In genomic region chr7:29906682-29907058, GRCm38 (mm10) we compare ENCODE assay signal across 9 mouse cellular contexts. TPM values are rescaled to one million over a fixed set of nuclear protein-coding genes. Genes with fewer than 3 reads are reported as not detected.
DNase-seq lines count a peak whose midpoint lies in the region; ATAC-seq lines count a peak whose summit lies in the region.
"Had no signal": no experiment of that assay in that cellular context is flagged by ENCODE, and none has a peak within 500 bp of the region (broad histone marks: within the 10 kb centered on the region; RNA-seq: fewer than 3 reads in every experiment).

No protein-coding gene starts in this region.

- WGBS in embryonic facial prominence, embryonic 11.5 days = 31% methylated on average over 8 of the region's 8 CpGs
- 21% methylated on average over 8 of the region's 8 CpGs for WGBS in intestine, embryonic 14.5 days
- 15% methylated on average over 8 of the region's 8 CpGs for WGBS in midbrain, embryonic 13.5 days

- peak; percentile 27 for DNase-seq in kidney, adult 9 months
- DNase-seq in kidney, postnatal 10 days = no peak
- DNase-seq in embryonic facial prominence, embryonic 11.5 days (ENCODE audit: low spot score) = no peak
- DNase-seq in intestine, embryonic 14.5 days (ENCODE audit: low spot score) = peak; percentile 65
- no peak for DNase-seq in spleen, adult 12 weeks (ENCODE audit: low spot score)
- no peak for DNase-seq in urinary bladder, adult 2 months (ENCODE audit: low spot score)

- H3K4me2 ChIP-seq in embryonic facial prominence, embryonic 11.5 days (ENCODE audit: low read depth, low read length) = peak overlapping the region; percentile 62
- H3K4me2 ChIP-seq in intestine, embryonic 14.5 days (ENCODE audit: low read length) = peak overlapping the region; percentile 66
- H3K4me2 ChIP-seq in midbrain, embryonic 13.5 days (replicated peaks) = peak overlapping the region; percentile 61

- H3K36me3 ChIP-seq in embryonic facial prominence, embryonic 11.5 days (replicated peaks; ENCODE audit: control insufficient read depth, insufficient read depth, low read depth, low read length) = no peaks in the 10 kb centered on the region; the same call in 1 of the 2 replicates
- H3K36me3 ChIP-seq in intestine, embryonic 14.5 days (ENCODE audit: control insufficient read depth, insufficient read depth, low read length) = peaks cover 20% of the 10 kb centered on the region
- peaks cover 25% of the 10 kb centered on the region for H3K36me3 ChIP-seq in midbrain, embryonic 13.5 days

- peak overlapping the region; percentile 50 for H3K4me3 ChIP-seq in embryonic facial prominence, embryonic 11.5 days (ENCODE audit: low read depth, low read length)
- peak overlapping the region; percentile 71 for H3K4me3 ChIP-seq in intestine, embryonic 14.5 days (ENCODE audit: low read depth, low read length)
- peak overlapping the region; percentile 63 for H3K4me3 ChIP-seq in midbrain, embryonic 13.5 days (replicated peaks)

- H3K9me3 ChIP-seq in embryonic facial prominence, embryonic 11.5 days (replicated peaks; ENCODE audit: control insufficient read depth, low read length) = no peaks in the 10 kb centered on the region
- H3K9me3 ChIP-seq in intestine, embryonic 14.5 days (ENCODE audit: control insufficient read depth, low read length) = no peaks in the 10 kb centered on the region
- no peaks in the 10 kb centered on the region for H3K9me3 ChIP-seq in midbrain, embryonic 13.5 days

- no peaks in the 10 kb centered on the region for H3K27me3 ChIP-seq in embryonic facial prominence, embryonic 11.5 days (ENCODE audit: control insufficient read depth, insufficient read depth, low read length)
- H3K27me3 ChIP-seq in intestine, embryonic 14.5 days (replicated peaks; ENCODE audit: control insufficient read depth, insufficient read depth, low read length) = no peaks in the 10 kb centered on the region
- H3K27me3 ChIP-seq in midbrain, embryonic 13.5 days = no peaks in the 10 kb centered on the region
- H3K27me3 ChIP-seq: Patski had no signal

- no peak for ATAC-seq in embryonic facial prominence, embryonic 11.5 days (replicated peaks; ENCODE audit: insufficient number of reproducible peaks, low FRiP score, low TSS enrichment, low read depth)
- ATAC-seq in intestine, embryonic 14.5 days (replicated peaks; ENCODE audit: low FRiP score, low TSS enrichment, low read depth) = no peak
- ATAC-seq in midbrain, embryonic 13.5 days = no peak
- no peak for ATAC-seq in megakaryocyte progenitor cell, adult 5-6 weeks (replicated peaks; ENCODE audit: poor library complexity)

- H3K9ac ChIP-seq in embryonic facial prominence, embryonic 11.5 days (replicated peaks; ENCODE audit: low read length) = peak overlapping the region; percentile 35
- peak overlapping the region; percentile 70 for H3K9ac ChIP-seq in intestine, embryonic 14.5 days (ENCODE audit: low read length)
- H3K9ac ChIP-seq in midbrain, embryonic 13.5 days (replicated peaks) = peak overlapping the region; percentile 72

- H3K27ac ChIP-seq in embryonic facial prominence, embryonic 11.5 days (replicated peaks; ENCODE audit: low read depth, low read length) = peak overlapping the region; percentile 88; the same call in 1 of the 2 replicates
- H3K27ac ChIP-seq in intestine, embryonic 14.5 days (ENCODE audit: low read depth) = peak overlapping the region; percentile 94
- H3K27ac ChIP-seq in midbrain, embryonic 13.5 days = peak overlapping the region; percentile 98

- H3K4me1 ChIP-seq in embryonic facial prominence, embryonic 11.5 days (ENCODE audit: control insufficient read depth, insufficient read depth, low read length) = no peaks in the 10 kb centered on the region; the same call in 1 of the 2 replicates
- peaks cover 11% of the 10 kb centered on the region for H3K4me1 ChIP-seq in intestine, embryonic 14.5 days (replicated peaks; ENCODE audit: control insufficient read depth, insufficient read depth, low read length)
- peaks cover 31% of the 10 kb centered on the region for H3K4me1 ChIP-seq in midbrain, embryonic 13.5 days (replicated peaks)

RNA-seq across cellular contexts. Expression of gene Zfp27, which starts 0.3 kb away (rescaled TPM):
- polyA plus RNA-seq in embryonic facial prominence, embryonic 11.5 days (2014; fragmentation: Nextera tagmentation; extraction: Ambion mirVana) = 14.8 and 15.5 TPM in 2 replicates
- 9.8 and 11.8 TPM in 2 replicates for polyA plus RNA-seq in intestine, embryonic 14.5 days (2014; fragmentation: Nextera tagmentation; extraction: Ambion mirVana)
- 14.8 and 15.6 TPM in 2 replicates for polyA plus RNA-seq in midbrain, embryonic 13.5 days (2015; fragmentation: Nextera tagmentation; extraction: Ambion mirVana)
- total RNA-seq in megakaryocyte progenitor cell, adult 5-6 weeks (2015) = 6.9 and 8.0 TPM in 2 replicates
- 5.5 and 12.1 TPM in 2 replicates for total RNA-seq in megakaryocyte progenitor cell, adult 5-6 weeks (2017)
- 6.0 and 6.8 TPM in 2 replicates for polyA plus RNA-seq in urinary bladder, adult 2 months (2012; rRNA removed)

RNA-seq across cellular contexts. Expression of gene Zfp383, which starts 1.4 kb away (rescaled TPM):
- polyA plus RNA-seq in embryonic facial prominence, embryonic 11.5 days (2014; fragmentation: Nextera tagmentation; extraction: Ambion mirVana) = 10.3 and 12.6 TPM in 2 replicates
- polyA plus RNA-seq in intestine, embryonic 14.5 days (2014; fragmentation: Nextera tagmentation; extraction: Ambion mirVana) = 5.4 and 5.6 TPM in 2 replicates
- polyA plus RNA-seq in midbrain, embryonic 13.5 days (2015; fragmentation: Nextera tagmentation; extraction: Ambion mirVana) = 8.7 and 8.9 TPM in 2 replicates
- 0.95 and 1.1 TPM in 2 replicates for total RNA-seq in megakaryocyte progenitor cell, adult 5-6 weeks (2015)
- 1.00 and 1.0 TPM in 2 replicates for total RNA-seq in megakaryocyte progenitor cell, adult 5-6 weeks (2017)
- polyA plus RNA-seq in urinary bladder, adult 2 months (2012; rRNA removed) = 7.5 and 8.1 TPM in 2 replicates

RNA-seq across cellular contexts. Expression of gene Zfp420, which starts 46.9 kb away (rescaled TPM):
- polyA plus RNA-seq in embryonic facial prominence, embryonic 11.5 days (2014; fragmentation: Nextera tagmentation; extraction: Ambion mirVana) = 8.9 and 9.1 TPM in 2 replicates
- polyA plus RNA-seq in intestine, embryonic 14.5 days (2014; fragmentation: Nextera tagmentation; extraction: Ambion mirVana) = 6.8 and 8.4 TPM in 2 replicates
- 18.3 and 19.9 TPM in 2 replicates for polyA plus RNA-seq in midbrain, embryonic 13.5 days (2015; fragmentation: Nextera tagmentation; extraction: Ambion mirVana)
- 4.5 and 7.4 TPM in 2 replicates for total RNA-seq in megakaryocyte progenitor cell, adult 5-6 weeks (2015)
- 0.96 and 2.9 TPM in 2 replicates for total RNA-seq in megakaryocyte progenitor cell, adult 5-6 weeks (2017)
- polyA plus RNA-seq in urinary bladder, adult 2 months (2012; rRNA removed) = 7.0 and 8.1 TPM in 2 replicates

RNA-seq across cellular contexts. Expression of gene Zfp74, which starts 47.2 kb away (rescaled TPM):
- polyA plus RNA-seq in embryonic facial prominence, embryonic 11.5 days (2014; fragmentation: Nextera tagmentation; extraction: Ambion mirVana) = 10.0 and 13.7 TPM in 2 replicates
- 12.8 and 14.7 TPM in 2 replicates for polyA plus RNA-seq in intestine, embryonic 14.5 days (2014; fragmentation: Nextera tagmentation; extraction: Ambion mirVana)
- 19.9 and 20.5 TPM in 2 replicates for polyA plus RNA-seq in midbrain, embryonic 13.5 days (2015; fragmentation: Nextera tagmentation; extraction: Ambion mirVana)
- 14.5 and 19.5 TPM in 2 replicates for total RNA-seq in megakaryocyte progenitor cell, adult 5-6 weeks (2015)
- 7.2 and 8.0 TPM in 2 replicates for total RNA-seq in megakaryocyte progenitor cell, adult 5-6 weeks (2017)
- 7.7 TPM in 2 replicates for polyA plus RNA-seq in urinary bladder, adult 2 months (2012; rRNA removed)

RNA-seq across cellular contexts. Expression of gene Zfp940, which starts 53.2 kb away (rescaled TPM):
- 9.4 and 10.7 TPM in 2 replicates for polyA plus RNA-seq in embryonic facial prominence, embryonic 11.5 days (2014; fragmentation: Nextera tagmentation; extraction: Ambion mirVana)
- 5.4 and 7.9 TPM in 2 replicates for polyA plus RNA-seq in intestine, embryonic 14.5 days (2014; fragmentation: Nextera tagmentation; extraction: Ambion mirVana)
- polyA plus RNA-seq in midbrain, embryonic 13.5 days (2015; fragmentation: Nextera tagmentation; extraction: Ambion mirVana) = 12.8 and 14.4 TPM in 2 replicates
- total RNA-seq in megakaryocyte progenitor cell, adult 5-6 weeks (2015) = 3.3 TPM in 2 replicates
- total RNA-seq in megakaryocyte progenitor cell, adult 5-6 weeks (2017) = 4.0 and 5.2 TPM in 2 replicates
- polyA plus RNA-seq in urinary bladder, adult 2 months (2012; rRNA removed) = 1.1 and 1.4 TPM in 2 replicates

Comparison
In these comparisons a context has a peak if more than half of its experiments do, and no peak if none do; other contexts are left out.
1. DNase-seq: peak in kidney, adult 9 months (single experiment) and intestine, embryonic 14.5 days (single experiment); none in kidney, postnatal 10 days (single experiment), embryonic facial prominence, embryonic 11.5 days (single experiment), spleen, adult 12 weeks (single experiment) and urinary bladder, adult 2 months (single experiment).
2. Peak in every context shown above with its lines, with median percentiles within 50 percentile points of each other: H3K27ac ChIP-seq, H3K4me2 ChIP-seq, H3K4me3 ChIP-seq and H3K9ac ChIP-seq.